Mouse (Mus musculus) embryonic stem cell, embryonic (primary cell): Measurements from ENCODE around the gene Zfyve9.

Experiments
- CTCF ChIA-PET, 4 experiments: fragments of 300-600 bp in 2 of 4; fragments of 350-600 bp in 2 of 4; sonication (Branson Sonifier 250); formaldehyde crosslinking; loops; one replicate each; lab custom pipeline; 2022; ENCODE audit warnings: inconsistent platforms in 2 of 4; lab: Charles Lee
- POLR2A ChIA-PET, 4 experiments: fragments of 300-600 bp in 2 of 4; fragments of 350-600 bp in 2 of 4; sonication (Branson Sonifier 250); formaldehyde crosslinking; loops; one replicate each; lab custom pipeline; 2022; ENCODE audit warnings: antibody characterized with exemption in 4 of 4, inconsistent platforms in 1 of 4; lab: Charles Lee

The Zfyve9 gene

GRCm38 (mm10) chr4:108780057-108780863 is at the start of gene Zfyve9:
Zfyve9 (minus strand) TSS chr4:108780798.
- POLR2A ChIA-PET = interaction anchor here in 3 of 4 experiments (0.5 to 3.8 kb wide), 31 partner anchors 9 to 626 kb away, joined by 3 to 19 read pairs (median 4); partner anchors contain the start of genes Btf3l4 (in 3 of the 3), Txndc12 (in 2 of the 3), Cc2d1b (in 1 of the 3) and Ttc39a (in 1 of the 3)
- CTCF ChIA-PET = interaction anchor here in 3 of 4 experiments (0.5 to 1.3 kb wide), 8 partner anchors 14 to 422 kb away, joined by 3 to 6 read pairs (median 4); partner anchors contain the start of genes Cc2d1b (in 1 of the 3) and Osbpl9 (in 1 of the 3)

- ChIA-PET POLR2A (interaction anchor here in 1 of 4 experiments (1.1 to 1.5 kb wide), 3 partner anchors 11 to 45 kb away, joined by 3 to 4 read pairs (median 3); no protein-coding TSS in a partner anchor), CTCF (no interaction called here)
These were observed 46.0 kb upstream of the Zfyve9 start for GRCm38 (mm10) chr4:108826643-108827042.

GRCm38 (mm10) chr4:108826096-108826495 is 45.5 kb upstream of the Zfyve9 start:
- ChIA-PET POLR2A (interaction anchor here in 1 of 4 experiments (1.2 to 1.3 kb wide), 2 partner anchors 11 to 44 kb away, joined by 3 read pairs; no protein-coding TSS in a partner anchor), CTCF (no interaction called here)

- ChIA-PET CTCF (no interaction called here), POLR2A (interaction anchor here in 2 of 4 experiments (0.6 to 1.3 kb wide), 3 partner anchors 11 to 733 kb away, joined by 3 to 4 read pairs (median 3); no protein-coding TSS in a partner anchor)
These were observed 45.1 kb upstream of the Zfyve9 start for GRCm38 (mm10) chr4:108825677-108826076.

GRCm38 (mm10) chr4:108811550-108811949 is 31.0 kb upstream of the Zfyve9 start:
- CTCF ChIA-PET = no interaction called here
- POLR2A ChIA-PET = interaction anchor here in 1 of 4 experiments (0.9 to 1.4 kb wide), 3 partner anchors 11 to 94 kb away, joined by 3 to 4 read pairs (median 3); partner anchors contain the start of gene Kti12

- ChIA-PET CTCF (interaction anchor here in 1 of 4 experiments (0.7 kb wide), 1 partner anchor 391 kb away, joined by 5 read pairs; the partner anchor contains the start of gene Osbpl9), POLR2A (interaction anchor here in 1 of 4 experiments (0.9 to 1.4 kb wide), 3 partner anchors 12 to 94 kb away, joined by 3 to 4 read pairs (median 3); partner anchors contain the start of gene Kti12)
These were observed 30.5 kb upstream of the Zfyve9 start for GRCm38 (mm10) chr4:108811142-108811541.

GRCm38 (mm10) chr4:108803535-108803934 is 22.9 kb upstream of the Zfyve9 start:
- POLR2A ChIA-PET = interaction anchor here in 1 of 4 experiments (0.6 kb wide), 1 partner anchor 58 kb away, joined by 3 read pairs; no protein-coding TSS in a partner anchor
- CTCF ChIA-PET = no interaction called here

GRCm38 (mm10) chr4:108798083-108798830 is 17.7 kb upstream of the Zfyve9 start:
- ChIA-PET POLR2A (interaction anchor here in 2 of 4 experiments (1.1 to 4.7 kb wide), 3 partner anchors 18 to 37 kb away, joined by 3 to 19 read pairs (median 13); partner anchors contain the start of genes Btf3l4 (in 1 of the 2), Txndc12 (in 1 of the 2) and Zfyve9 (in 1 of the 2)), CTCF (interaction anchor here in 1 of 4 experiments (0.6 to 1.1 kb wide), 3 partner anchors 11 to 136 kb away, joined by 3 to 4 read pairs (median 3); partner anchors contain the start of gene Zfyve9)

GRCm38 (mm10) chr4:108796701-108797100 is 16.1 kb upstream of the Zfyve9 start:
- ChIA-PET POLR2A (interaction anchor here (0.5 to 2.9 kb wide), 7 partner anchors 8 to 439 kb away, joined by 3 to 13 read pairs (median 3); partner anchors contain the start of genes Btf3l4 (in 1 of the 4) and Txndc12 (in 1 of the 4)), CTCF (interaction anchor here in 1 of 4 experiments (0.9 to 1.0 kb wide), 2 partner anchors 11 to 190 kb away, joined by 3 to 5 read pairs; no protein-coding TSS in a partner anchor)

- ChIA-PET POLR2A (interaction anchor here in 1 of 4 experiments (1.2 kb wide), 1 partner anchor 13 kb away, joined by 9 read pairs; the partner anchor contains the start of gene Zfyve9), CTCF (interaction anchor here in 2 of 4 experiments (0.5 to 1.4 kb wide), 2 partner anchors 14 to 15 kb away, joined by 5 to 7 read pairs; partner anchors contain the start of gene Zfyve9 (in 1 of the 2))
These were observed 13.3 kb upstream of the Zfyve9 start for GRCm38 (mm10) chr4:108793941-108794340.

GRCm38 (mm10) chr4:108790507-108790906 is 9.9 kb upstream of the Zfyve9 start:
- POLR2A ChIA-PET = interaction anchor here in 1 of 4 experiments (0.6 kb wide), 1 partner anchor 61 kb away, joined by 3 read pairs; no protein-coding TSS in a partner anchor
- CTCF ChIA-PET = interaction anchor here in 1 of 4 experiments (0.7 kb wide), 1 partner anchor 93 kb away, joined by 3 read pairs; no protein-coding TSS in a partner anchor

- ChIA-PET POLR2A (interaction anchor here in 2 of 4 experiments (0.6 to 1.1 kb wide), 5 partner anchors 10 to 62 kb away, joined by 3 read pairs; no protein-coding TSS in a partner anchor), CTCF (no interaction called here)
These were observed 8.8 kb upstream of the Zfyve9 start for GRCm38 (mm10) chr4:108789258-108789936.

- POLR2A ChIA-PET = interaction anchor here in 3 of 4 experiments (0.6 to 3.8 kb wide), 9 partner anchors 10 to 481 kb away, joined by 3 to 9 read pairs (median 5); partner anchors contain the start of gene Txndc12 (in 1 of the 3)
- CTCF ChIA-PET = no interaction called here
These were observed 2.0 kb upstream of the Zfyve9 start for GRCm38 (mm10) chr4:108782421-108783085.

GRCm38 (mm10) chr4:108781596-108781995 is 998 bp upstream of the Zfyve9 start:
- CTCF ChIA-PET = interaction anchor here in 1 of 4 experiments (0.8 kb wide), 1 partner anchor 91 kb away, joined by 5 read pairs; no protein-coding TSS in a partner anchor
- POLR2A ChIA-PET = interaction anchor here in 3 of 4 experiments (0.7 to 3.8 kb wide), 10 partner anchors 11 to 162 kb away, joined by 3 to 19 read pairs (median 6); partner anchors contain the start of gene Cc2d1b (in 1 of the 3)

- ChIA-PET POLR2A (interaction anchor here in 3 of 4 experiments (0.5 to 3.8 kb wide), 16 partner anchors 11 to 206 kb away, joined by 3 to 19 read pairs (median 5); partner anchors contain the start of genes Btf3l4 (in 2 of the 3), Txndc12 (in 2 of the 3) and Cc2d1b (in 1 of the 3)), CTCF (interaction anchor here in 3 of 4 experiments (0.6 to 1.3 kb wide), 7 partner anchors 13 to 222 kb away, joined by 3 to 5 read pairs (median 5); partner anchors contain the start of gene Cc2d1b (in 1 of the 3))
These were observed 237 bp upstream of the Zfyve9 start for GRCm38 (mm10) chr4:108780864-108781205.

GRCm38 (mm10) chr4:108779763-108780056 is 888 bp downstream of the Zfyve9 start:
- CTCF ChIA-PET = interaction anchor here in 2 of 4 experiments (0.8 to 1.3 kb wide), 6 partner anchors 14 to 160 kb away, joined by 3 to 5 read pairs (median 4); partner anchors contain the start of gene Cc2d1b (in 1 of the 2)
- POLR2A ChIA-PET = interaction anchor here in 3 of 4 experiments (0.6 to 3.8 kb wide), 28 partner anchors 9 to 835 kb away, joined by 3 to 19 read pairs (median 4); partner anchors contain the start of genes Btf3l4 (in 3 of the 3), Txndc12 (in 2 of the 3), Cc2d1b (in 1 of the 3) and Ttc39a (in 1 of the 3)
